Mouse (Mus musculus): Measurements from ENCODE around the gene Rps13.

DNA sequence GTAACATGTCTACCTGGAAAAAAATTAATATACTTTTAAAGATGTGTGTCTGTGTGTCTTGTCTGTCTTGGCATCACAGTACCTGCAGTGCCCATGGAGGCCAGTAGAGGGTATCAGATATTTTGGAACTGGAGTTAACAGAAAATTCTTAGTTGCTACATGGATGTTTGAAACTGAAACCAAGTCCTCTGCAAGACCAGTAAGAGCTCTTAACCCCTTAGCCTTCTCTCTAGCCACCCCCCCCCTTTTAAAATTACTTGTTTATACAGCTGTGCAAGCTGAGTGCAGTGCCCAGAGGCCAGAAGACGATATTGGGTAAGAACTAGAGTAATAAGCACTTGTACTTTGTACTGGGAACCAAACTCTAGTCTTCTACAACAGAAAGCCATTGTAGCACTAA, 2.2 kb upstream of the Rps13 start:
- TF ChIP-seq POLR2A (IDR thresholded peaks at IDR 0.05; ENCODE audit: extremely low read depth, insufficient read depth, low read length) (no peak), CTCF (IDR thresholded peaks at IDR 0.05; ENCODE audit: low read depth, low read length) (peak; percentile 22; the same call in 1 of the 2 replicates)

Data from liver, adult 2 months (tissue).